Mouse (Mus musculus) MEL (cell line): ENCODE measurements at regions not wholly inside any gene's neighbourhood (a gene's known extent, or its start where the extent isn't known, plus 50 kb on each side); places are given as distances from the start of the nearest gene placed in this dataset.

Source experiments
- DNase-seq: peaks from one replicate; pipeline ENCODE4 v3.0.0; 2011; ENCODE audit warnings: low read depth, low spot score
- H3K27ac ChIP-seq: 2 replicates; pipeline ENCODE4 v1.5.1; 2012; ENCODE audit warnings: low read depth, mild to moderate bottlenecking, control low read depth, low read length, moderate library complexity; ENCODE audit not compliant: control insufficient read depth
- H3K27me3 ChIP-seq, 2 experiments: fragments of 150-350 bp in 1 of 2; sonication (generic) in 1 of 2; 2 replicates each; pipeline ENCODE4 v1.6.1; 2012; ENCODE audit warnings: low read length in 2 of 2, mild to moderate bottlenecking in 2 of 2, improper control_type of control experiment in 1 of 2, moderate library complexity in 1 of 2; ENCODE audit not compliant: insufficient read depth in 2 of 2, control insufficient read depth in 1 of 2
- H3K36me3 ChIP-seq, 2 experiments: 2 replicates each; pipeline ENCODE4 v1.6.1; 2012 to 2014; ENCODE audit warnings: low read length in 2 of 2, improper control_type of control experiment in 1 of 2, inconsistent platforms in 1 of 2, mild to moderate bottlenecking in 1 of 2; ENCODE audit not compliant: insufficient read depth in 2 of 2, control insufficient read depth in 1 of 2
- H3K4me1 ChIP-seq, 2 experiments: fragments of 150-350 bp in 1 of 2; sonication (generic) in 1 of 2; 2 replicates each; pipeline ENCODE4 v1.6.1; 2012; ENCODE audit warnings: low read length in 2 of 2, improper control_type of control experiment in 1 of 2, mild to moderate bottlenecking in 1 of 2; ENCODE audit not compliant: insufficient read depth in 2 of 2, control insufficient read depth in 1 of 2
- H3K4me3 ChIP-seq, 2 experiments: fragments of 150-350 bp in 1 of 2; sonication (generic) in 1 of 2; 2 replicates each; pipeline ENCODE4 v1.5.1; 2012; ENCODE audit warnings: low read depth in 2 of 2, low read length in 2 of 2, mild to moderate bottlenecking in 2 of 2, moderate library complexity in 2 of 2, control low read depth in 1 of 2, improper control_type of control experiment in 1 of 2; ENCODE audit not compliant: control insufficient read depth in 1 of 2, insufficient read depth in 1 of 2
- H3K79me2 ChIP-seq: 2 replicates; pipeline ENCODE4 v1.6.1; 2012; ENCODE audit warnings: mild to moderate bottlenecking, low read length, moderate library complexity; ENCODE audit not compliant: control insufficient read depth, poor library complexity, insufficient read depth
- H3K9ac ChIP-seq: 2 replicates; pipeline ENCODE4 v1.6.1; 2012; ENCODE audit warnings: low read depth, mild to moderate bottlenecking, control low read depth, low read length, moderate library complexity; ENCODE audit not compliant: control insufficient read depth, poor library complexity, severe bottlenecking
- H3K9me3 ChIP-seq: fragments of 150-350 bp; sonication (generic); replicated peaks from 2 replicates; pipeline ENCODE4 v1.6.1; 2012; ENCODE audit warnings: mild to moderate bottlenecking, low read length, improper control_type of control experiment, moderate library complexity; ENCODE audit not compliant: insufficient read depth
- BHLHE40 ChIP-seq: IDR thresholded peaks from 2 replicates; pipeline ENCODE4 v1.6.1; 2012; ENCODE audit warnings: low read depth, mild to moderate bottlenecking, inconsistent platforms, low read length, improper control_type of control experiment, borderline replicate concordance
- CHD1 ChIP-seq: IDR thresholded peaks from 2 replicates; pipeline ENCODE4 v1.6.1; 2012; ENCODE audit warnings: low read depth, mild to moderate bottlenecking, inconsistent platforms, low read length, improper control_type of control experiment
- ELF1 ChIP-seq: IDR thresholded peaks from 2 replicates; pipeline ENCODE4 v1.6.1; 2014; ENCODE audit warnings: low read depth, mild to moderate bottlenecking, inconsistent platforms, low read length, improper control_type of control experiment, moderate library complexity
- EP300 ChIP-seq, 2 experiments: IDR thresholded peaks; 2 replicates each; pipeline ENCODE4 v1.6.1; 2011; ENCODE audit warnings: improper control_type of control experiment in 2 of 2, low read length in 2 of 2, low read depth in 1 of 2, mild to moderate bottlenecking in 1 of 2
- ETS1 ChIP-seq: IDR thresholded peaks from 2 replicates; pipeline ENCODE4 v1.6.1; 2012; ENCODE audit warnings: low read depth, mild to moderate bottlenecking, inconsistent platforms, low read length, improper control_type of control experiment, moderate library complexity
- GATA1 ChIP-seq: IDR thresholded peaks from 2 replicates; pipeline ENCODE4 v1.6.1; 2011; ENCODE audit warnings: low read depth, low read length, improper control_type of control experiment
- HCFC1 ChIP-seq: IDR thresholded peaks from 2 replicates; pipeline ENCODE4 v1.6.1; 2012; ENCODE audit warnings: low read depth, mild to moderate bottlenecking, inconsistent platforms, low read length, improper control_type of control experiment, moderate library complexity
- JUND ChIP-seq: IDR thresholded peaks from 2 replicates; pipeline ENCODE4 v1.6.1; 2011; ENCODE audit warnings: low read depth, mild to moderate bottlenecking, improper control_type of control experiment, low read length
- MAX ChIP-seq: IDR thresholded peaks from 2 replicates; pipeline ENCODE4 v1.6.1; 2011; ENCODE audit warnings: low read length, improper control_type of control experiment
- MAZ ChIP-seq: IDR thresholded peaks from 2 replicates; pipeline ENCODE4 v1.6.1; 2012; ENCODE audit warnings: low read depth, mild to moderate bottlenecking, inconsistent platforms, low read length, improper control_type of control experiment
- MEF2A ChIP-seq: IDR thresholded peaks from 2 replicates; pipeline ENCODE4 v1.6.1; 2014; ENCODE audit warnings: low read depth, mild to moderate bottlenecking, inconsistent platforms, low read length, improper control_type of control experiment; ENCODE audit not compliant: poor library complexity, insufficient replicate concordance, severe bottlenecking; ENCODE audit errors: extremely low read depth
- MYB ChIP-seq: IDR thresholded peaks from 2 replicates; pipeline ENCODE4 v1.6.1; 2011; ENCODE audit warnings: mild to moderate bottlenecking, low read depth, low read length, improper control_type of control experiment
- MYC ChIP-seq: IDR thresholded peaks from 2 replicates; pipeline ENCODE4 v1.6.1; 2011; ENCODE audit warnings: low read depth, mild to moderate bottlenecking, low read length, improper control_type of control experiment, moderate library complexity
- POLR2AphosphoS5 ChIP-seq: IDR thresholded peaks from 2 replicates; pipeline ENCODE4 v1.6.1; 2012; ENCODE audit warnings: low read depth, borderline replicate concordance, mild to moderate bottlenecking, inconsistent platforms, low read length, moderate library complexity, mixed read lengths
- TAL1 ChIP-seq: IDR thresholded peaks from 2 replicates; pipeline ENCODE4 v1.6.1; 2012; ENCODE audit warnings: mild to moderate bottlenecking, inconsistent platforms, low read length, moderate library complexity, mixed read lengths
- TCF12 ChIP-seq: IDR thresholded peaks from 2 replicates; pipeline ENCODE4 v1.6.1; 2014; ENCODE audit warnings: low read depth, mild to moderate bottlenecking, inconsistent platforms, low read length, improper control_type of control experiment, moderate library complexity
- UBTF ChIP-seq: IDR thresholded peaks from 2 replicates; pipeline ENCODE4 v1.6.1; 2012; ENCODE audit warnings: low read depth, mild to moderate bottlenecking, inconsistent platforms, low read length, improper control_type of control experiment, moderate library complexity, borderline replicate concordance; ENCODE audit not compliant: insufficient read depth
- ZC3H11A ChIP-seq: IDR thresholded peaks from 2 replicates; pipeline ENCODE4 v1.6.1; 2012; ENCODE audit warnings: low read depth, mild to moderate bottlenecking, inconsistent platforms, low read length, improper control_type of control experiment
- ZKSCAN1 ChIP-seq: IDR thresholded peaks from 2 replicates; pipeline ENCODE4 v1.6.1; 2012; ENCODE audit warnings: low read depth, mild to moderate bottlenecking, inconsistent platforms, low read length, improper control_type of control experiment, moderate library complexity
- ZNF384 ChIP-seq: IDR thresholded peaks from 2 replicates; pipeline ENCODE4 v1.6.1; 2012; ENCODE audit warnings: low read depth, mild to moderate bottlenecking, inconsistent platforms, low read length, improper control_type of control experiment

GRCm38 (mm10) chr10:43697917-43698316, 119.8 kb downstream of the Cd24a start (continued):
- TF ChIP-seq ZNF384: no peak
- TF ChIP-seq, all 39 proteins: peak for 14

- H3K27me3 ChIP-seq: no peaks in the 10 kb centered on the region
- TF ChIP-seq GATA1: no peak
- no peak for TF ChIP-seq ZC3H11A
- no peak for TF ChIP-seq BHLHE40
- TF ChIP-seq JUND: no peak
- TF ChIP-seq MAZ: no peak
- TF ChIP-seq POLR2AphosphoS5: no peak
- no peak for TF ChIP-seq ZKSCAN1
- TF ChIP-seq UBTF: no peak
- TF ChIP-seq TCF12: no peak
- TF ChIP-seq MYC: no peak
- no peak for TF ChIP-seq TAL1
- no peak for TF ChIP-seq MYB
These were observed 122.5 kb downstream of the Cd24a start for GRCm38 (mm10) chr10:43700371-43701289.

GRCm38 (mm10) chr10:43702895-43703294, 124.8 kb downstream of the Cd24a start:
- H3K27me3 ChIP-seq: no peaks in the 10 kb centered on the region

More at GRCm38 (mm10) chr10:43700371-43701289, 122.5 kb downstream of the Cd24a start:
- peaks cover 10 to 31% of the 10 kb centered on the region in 2 experiments for H3K4me1 ChIP-seq
- DNase-seq: no peak
- no peaks in the 10 kb centered on the region for H3K9me3 ChIP-seq
- no peak overlapping the region for H3K4me3 ChIP-seq
- H3K9ac ChIP-seq: no peak overlapping the region
- no peaks in the 10 kb centered on the region for H3K79me2 ChIP-seq
- H3K27ac ChIP-seq: no peak overlapping the region
- H3K36me3 ChIP-seq: peaks cover 0 to 17% of the 10 kb centered on the region in 2 experiments; a peak in 2 of 4 replicates

More at GRCm38 (mm10) chr10:43702895-43703294, 124.8 kb downstream of the Cd24a start:
- H3K36me3 ChIP-seq: peaks cover 0 to 13% of the 10 kb centered on the region in 2 experiments; a peak in 2 of 4 replicates
- no peaks in the 10 kb centered on the region for H3K79me2 ChIP-seq
- H3K9ac ChIP-seq: peak overlapping the region; percentile 44
- peak overlapping the region; percentile 34 to 44 for H3K4me3 ChIP-seq
- H3K4me1 ChIP-seq: peaks cover 7 to 25% of the 10 kb centered on the region in 2 experiments
- H3K9me3 ChIP-seq: no peaks in the 10 kb centered on the region
- peak; percentile 75 for DNase-seq
- no peak overlapping the region for H3K27ac ChIP-seq
- TF ChIP-seq ELF1 (no peak), MYB (no peak), MAZ (no peak), CHD1 (no peak), ZC3H11A (no peak), EP300 (IDR thresholded peaks at IDR 0.05; ENCODE audit: low read depth in 1 of 2, low read length in 2 of 2) (no peak; a peak in 2 of 4 replicates), MAX (no peak), ETS1 (0 out of 2 replicates have a peak, but pooled peaks have one; percentile 19), HCFC1 (0 out of 2 replicates have a peak, but pooled peaks have one; percentile 19), UBTF (no peak), MEF2A (no peak)
- TF ChIP-seq, all 39 proteins: peak for 2
